Mouse (Mus musculus) lung, postnatal 14 days (tissue): ENCODE data around the gene Mid1.
"Not testable (repeated sequence)": the region's sequence is repeated elsewhere in the genome, so short reads cannot be mapped to it uniquely, and the experiment has no call there.

ENCODE experiments used
- DNase-seq: peaks from one replicate; pipeline ENCODE4 v3.0.0; 2021

Gene Mid1

DNA sequence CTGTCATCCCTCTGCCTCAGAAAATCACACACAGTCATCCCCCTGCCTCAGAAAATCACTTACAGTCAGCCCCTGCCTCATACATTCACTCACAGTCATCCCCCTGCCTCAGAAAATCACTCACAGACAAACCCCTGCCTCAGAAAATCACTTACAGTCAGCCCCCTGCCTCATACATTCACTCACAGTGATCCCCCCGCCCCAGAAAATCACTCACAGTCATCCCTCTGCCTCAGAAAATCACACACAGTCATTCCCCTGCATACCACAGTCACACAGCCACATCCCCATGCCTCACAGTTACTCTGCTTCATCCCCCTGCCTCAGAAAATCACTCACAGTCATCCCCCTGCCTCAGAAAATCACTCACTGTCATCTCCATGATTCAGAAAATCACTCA is 318.5 kb downstream of the Mid1 start:
- DNase-seq = not testable (repeated sequence)

- DNase-seq = not testable (repeated sequence)
Measured at GRCm38 (mm10) chrX:170004236-170004635, 319.2 kb downstream of the Mid1 start.

GRCm38 (mm10) chrX:170004793-170005192 is 319.8 kb downstream of the Mid1 start:
- not testable (repeated sequence) for DNase-seq

DNA sequence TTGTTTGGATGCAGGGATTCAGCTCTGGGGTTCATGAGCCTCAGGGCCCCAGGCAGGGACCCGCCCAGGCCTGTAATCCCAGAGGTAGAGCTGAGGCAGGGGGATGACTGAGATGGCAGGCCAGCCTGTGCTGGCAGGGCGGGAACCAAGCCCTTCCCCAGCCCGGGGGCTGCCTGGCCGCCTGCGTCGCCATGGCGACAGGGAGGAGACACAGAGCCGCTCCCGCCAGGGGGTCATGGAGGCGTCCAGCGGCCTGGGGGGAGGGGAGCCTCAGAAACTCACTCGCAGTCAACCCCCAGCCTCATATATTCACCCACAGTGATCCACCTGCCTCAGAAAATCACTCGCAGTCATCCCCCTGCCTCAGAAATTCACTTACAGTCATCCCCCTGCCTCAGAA is 320.2 kb downstream of the Mid1 start:
- DNase-seq = not testable (repeated sequence)

DNA sequence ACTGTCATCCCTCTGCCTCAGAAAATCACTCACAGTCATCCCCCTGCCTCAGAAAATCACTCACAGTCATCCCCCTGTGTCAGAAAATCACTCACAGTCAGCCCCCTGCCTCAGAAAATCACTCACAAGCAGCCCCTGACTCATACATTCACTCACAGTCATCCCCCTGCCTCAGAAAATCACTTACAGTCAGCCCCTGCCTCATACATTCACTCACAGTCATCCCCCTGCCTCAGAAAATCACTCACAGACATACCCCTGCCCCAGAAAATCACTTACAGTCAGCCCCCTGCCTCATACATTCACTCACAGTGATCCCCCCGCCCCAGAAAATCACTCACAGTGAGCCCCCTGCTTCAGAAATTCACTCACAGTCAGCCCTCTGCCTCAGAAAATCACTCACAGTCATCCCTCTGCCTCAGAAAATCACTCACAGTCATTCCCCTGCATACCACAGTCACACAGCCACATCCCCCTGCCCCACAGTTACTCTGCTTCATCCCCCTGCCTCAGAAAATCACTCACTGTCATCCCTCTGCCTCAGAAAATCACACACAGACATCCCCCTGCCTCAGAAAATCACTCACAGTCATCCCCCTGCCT is 320.8 kb downstream of the Mid1 start:
- DNase-seq = not testable (repeated sequence)

- DNase-seq = not testable (repeated sequence)
Measured at GRCm38 (mm10) chrX:170006694-170007247, 321.8 kb downstream of the Mid1 start.

GRCm38 (mm10) chrX:170007375-170008178 is 322.6 kb downstream of the Mid1 start:
- DNase-seq = not testable (repeated sequence)

DNA sequence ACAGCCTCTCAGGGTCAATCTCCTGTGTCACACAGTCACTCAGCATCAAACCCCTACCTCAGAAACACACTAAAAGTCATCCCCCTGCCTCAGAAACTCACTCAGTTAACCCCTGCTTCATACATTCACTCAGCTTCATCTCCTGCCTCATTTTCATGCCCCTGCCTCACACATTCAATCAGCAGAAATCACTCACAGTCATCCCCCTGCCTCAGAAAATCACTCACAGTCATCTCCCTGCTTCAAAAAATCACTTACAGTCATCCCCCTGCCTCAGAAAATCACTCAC is 323.1 kb downstream of the Mid1 start:
- DNase-seq = not testable (repeated sequence)

GRCm38 (mm10) chrX:170008584-170008983 is 323.6 kb downstream of the Mid1 start:
- DNase-seq = not testable (repeated sequence)

DNA sequence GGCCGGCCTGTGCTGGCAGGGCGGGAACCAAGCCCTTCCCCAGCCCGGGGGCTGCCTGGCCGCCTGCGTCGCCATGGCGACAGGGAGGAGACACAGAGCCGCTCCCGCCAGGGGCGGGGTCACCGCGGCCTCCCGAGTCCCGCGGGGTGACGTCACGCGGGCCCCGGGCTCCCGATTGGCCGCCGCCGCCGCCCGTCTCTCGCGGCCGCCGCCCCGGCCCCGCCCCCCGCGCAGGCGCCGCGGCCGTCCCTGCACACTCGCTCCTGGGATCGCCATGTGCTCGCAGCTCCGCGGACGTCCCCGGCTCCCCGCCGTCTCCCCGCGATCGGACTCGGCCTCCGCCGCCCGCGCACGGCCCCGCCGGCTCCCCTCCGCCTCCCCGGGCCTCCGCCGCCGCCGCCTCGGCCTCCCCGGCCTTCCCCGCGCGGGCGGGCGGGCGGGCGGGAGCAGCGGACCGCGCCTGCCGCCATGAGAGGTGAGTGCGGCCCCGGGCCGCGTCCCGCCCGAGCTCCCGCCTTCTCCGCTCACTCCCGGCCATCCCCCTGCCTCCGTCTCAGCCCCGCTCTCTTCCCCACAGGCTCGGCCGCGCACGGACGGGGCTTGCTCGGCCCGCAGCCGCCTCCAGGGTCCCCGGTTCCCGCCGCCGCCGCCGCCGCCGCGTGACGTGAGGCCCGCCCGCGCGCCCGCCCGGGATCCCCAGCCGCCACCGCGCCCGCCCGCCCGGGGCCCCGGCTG is 324.2 kb downstream of the Mid1 start, which contains the start of gene Gm21887:
TSS of gene Gm21887 (plus strand) at position 644 of the 735 bp plus-strand sequence.
- peak; percentile 98 for DNase-seq

DNA sequence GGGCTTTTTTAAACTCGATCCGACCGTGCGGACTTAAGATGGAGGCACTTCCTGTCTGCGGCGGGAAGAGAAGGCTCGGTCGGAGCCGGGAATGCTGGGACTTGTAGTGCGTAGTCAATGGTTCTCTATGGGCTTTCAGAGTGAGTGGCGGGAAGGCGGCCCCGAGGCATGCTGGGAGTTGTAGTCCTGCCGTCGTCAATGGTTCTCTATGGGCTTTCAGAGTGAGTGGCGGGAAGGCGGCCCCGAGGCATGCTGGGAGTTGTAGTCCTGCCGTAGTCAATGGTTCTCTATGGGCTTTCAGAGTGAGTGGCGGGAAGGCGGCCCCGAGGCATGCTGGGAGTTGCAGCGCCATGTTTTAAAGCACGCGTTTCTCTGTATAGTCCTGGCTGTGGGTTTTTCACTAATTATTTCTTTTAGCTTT is 324.8 kb downstream of the Mid1 start:
- peak; percentile 100 for DNase-seq

DNA sequence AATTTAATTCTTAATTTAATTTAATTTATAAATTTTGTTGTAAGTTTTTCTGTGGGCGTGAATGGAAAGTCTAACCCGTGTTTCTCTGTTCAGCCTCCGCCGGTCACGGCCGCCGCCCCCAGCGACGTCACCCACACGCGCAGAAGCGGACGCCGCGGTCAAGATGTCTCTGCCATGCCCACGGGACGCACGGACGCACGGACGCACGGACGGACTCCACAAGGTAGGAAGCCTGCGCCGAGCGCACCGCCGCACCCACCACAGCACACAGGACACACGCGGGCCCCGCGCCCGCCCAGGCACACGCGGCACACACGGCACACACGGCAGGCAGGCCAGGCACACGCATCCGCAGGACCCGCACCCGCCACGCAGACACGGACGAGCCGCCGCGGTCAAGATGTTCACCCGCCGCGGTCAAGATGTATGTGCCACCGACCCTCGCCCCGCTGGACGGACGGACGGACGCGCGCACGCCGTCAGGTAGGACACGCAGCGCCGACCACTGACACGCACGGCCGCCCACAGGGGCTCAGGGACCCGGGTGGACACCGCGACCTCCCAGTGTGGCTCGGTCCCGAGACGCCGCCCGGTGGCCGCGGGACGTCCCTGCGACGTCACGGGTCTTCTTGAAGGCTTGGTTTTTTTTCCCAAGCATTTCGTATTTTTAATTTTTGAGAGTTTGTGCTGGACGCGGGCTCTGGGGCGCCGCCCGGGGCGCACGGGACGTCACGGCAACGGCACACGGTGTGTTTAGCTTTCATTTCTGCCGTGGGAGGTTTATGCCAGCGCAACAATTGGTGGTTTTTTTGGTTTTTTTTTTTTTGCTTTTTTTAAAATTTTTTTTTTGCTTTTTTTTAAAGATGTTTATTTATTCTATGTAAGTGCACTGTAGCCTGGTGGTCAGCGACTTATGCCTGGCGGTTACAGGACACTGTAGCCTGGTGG is 325.9 kb downstream of the Mid1 start:
- DNase-seq = not testable (repeated sequence)

GRCm38 (mm10) chrX:170011529-170011879 is 326.5 kb downstream of the Mid1 start:
- not testable (repeated sequence) for DNase-seq

DNA sequence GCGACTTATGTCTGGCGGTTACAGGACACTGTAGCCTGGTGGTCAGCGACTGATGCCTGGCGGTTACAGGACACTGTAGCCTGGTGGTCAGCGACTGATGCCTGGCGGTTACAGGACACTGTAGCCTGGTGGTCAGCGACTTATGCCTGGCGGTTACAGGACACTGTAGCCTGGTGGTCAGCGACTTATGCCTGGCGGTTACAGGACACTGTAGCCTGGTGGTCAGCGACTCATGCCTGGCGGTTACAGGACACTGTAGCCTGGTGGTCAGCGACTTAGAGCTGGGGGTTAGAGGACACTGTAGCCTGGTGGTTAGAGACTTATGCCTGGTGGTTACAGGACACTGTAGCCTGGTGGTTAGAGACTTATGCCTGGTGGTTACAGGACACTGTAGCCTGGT is 328.4 kb downstream of the Mid1 start:
- DNase-seq = not testable (repeated sequence)

DNA sequence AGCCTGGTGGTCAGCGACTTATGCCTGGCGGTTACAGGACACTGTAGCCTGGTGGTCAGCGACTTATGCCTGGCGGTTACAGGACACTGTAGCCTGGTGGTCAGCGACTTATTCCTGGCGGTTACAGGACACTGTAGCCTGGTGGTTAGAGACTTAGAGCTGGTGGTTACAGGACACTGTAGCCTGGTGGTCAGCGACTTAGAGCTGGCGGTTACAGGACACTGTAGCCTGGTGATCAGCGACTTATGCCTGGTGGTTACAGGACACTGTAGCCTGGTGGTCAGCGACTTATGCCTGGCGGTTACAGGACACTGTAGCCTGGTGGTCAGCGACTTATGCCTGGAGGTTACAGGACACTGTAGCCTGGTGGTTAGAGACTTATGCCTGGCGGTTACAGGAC is 329.0 kb downstream of the Mid1 start:
- DNase-seq = not testable (repeated sequence)

GRCm38 (mm10) chrX:170015883-170016282 is 330.9 kb downstream of the Mid1 start:
- not testable (repeated sequence) for DNase-seq

- peak; percentile 81 for DNase-seq
Measured at GRCm38 (mm10) chrX:170017333-170018245, 332.6 kb downstream of the Mid1 start.

GRCm38 (mm10) chrX:170018571-170019218 is 333.7 kb downstream of the Mid1 start:
- peak; percentile 55 for DNase-seq

DNA sequence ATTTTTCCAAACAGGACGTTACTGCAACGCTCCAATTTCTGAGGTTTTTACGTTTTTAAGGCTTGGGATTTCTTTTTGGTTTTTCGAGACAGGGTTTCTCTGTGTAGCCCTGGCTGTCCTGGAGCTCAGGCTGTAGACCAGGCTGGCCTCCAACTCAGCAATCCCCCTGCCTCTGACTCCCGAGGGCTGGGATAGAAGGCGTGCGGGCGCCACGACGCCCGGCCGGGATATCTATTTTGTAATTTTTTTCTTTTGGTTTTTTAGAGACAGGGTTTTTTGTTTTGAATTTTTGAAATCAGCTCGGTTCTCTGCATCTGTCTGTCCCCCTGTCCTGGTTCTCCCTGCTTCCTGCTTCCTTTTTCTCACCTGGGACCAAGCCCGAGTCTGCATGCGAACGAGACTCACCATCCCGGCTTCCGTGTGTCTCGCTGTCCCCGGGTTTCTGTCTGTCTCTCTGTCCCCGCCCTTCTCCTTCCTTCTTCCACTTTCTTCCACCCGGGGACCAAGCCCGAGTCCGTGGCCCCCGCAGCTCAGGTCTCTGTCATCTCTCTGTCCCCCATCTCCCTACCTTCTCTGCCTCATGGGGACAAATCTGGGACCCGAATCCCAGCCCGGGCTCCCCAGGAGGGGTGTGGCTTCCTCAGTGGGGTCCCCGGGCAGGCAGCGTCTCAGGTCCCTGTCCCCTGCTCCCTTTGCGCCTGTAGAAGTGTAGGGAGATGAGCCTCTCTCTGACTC is 334.4 kb downstream of the Mid1 start:
- DNase-seq = not testable (repeated sequence)
